Mouse (Mus musculus): Measurements from ENCODE around the gene Drd4. TPM values are rescaled to one million over a fixed set of nuclear protein-coding genes. Genes with fewer than 3 reads are reported as not detected.
A peak's percentile ranks its signal among the peaks of the same experiment; 100 is the strongest.

Gene Drd4
- polyA plus RNA-seq, 1 experiment from 2014 or later: 0.16 TPM

GRCm38 (mm10) chr7:141299175-141299574 is 7.4 kb downstream of the Drd4 start:
- DNase-seq (ENCODE audit: low spot score) (no peak), ATAC-seq (replicated peaks; ENCODE audit: low FRiP score) (no peak)
- Histone ChIP-seq H3K27ac (ENCODE audit: low read depth, low read length) (no peak overlapping the region), H3K4me2 (no peak overlapping the region), H3K9ac (ENCODE audit: low read depth, low read length) (no peak overlapping the region), H3K9me3 (ENCODE audit: control insufficient read depth, low read length) (no peaks in the 10 kb centered on the region), H3K36me3 (ENCODE audit: control insufficient read depth, insufficient read depth, low read length) (peaks cover 27% of the 10 kb centered on the region; the same call in 1 of the 2 replicates), H3K27me3 (replicated peaks; ENCODE audit: control insufficient read depth, insufficient read depth, low read length) (peaks cover 18% of the 10 kb centered on the region), H3K4me3 (ENCODE audit: low read depth, low read length) (no peak overlapping the region), H3K4me1 (replicated peaks; ENCODE audit: control insufficient read depth, insufficient read depth, low read length) (no peaks in the 10 kb centered on the region; the same call in none of the 2 replicates)
- 96% methylated on average over 8 of the region's 8 CpGs for WGBS

DNA sequence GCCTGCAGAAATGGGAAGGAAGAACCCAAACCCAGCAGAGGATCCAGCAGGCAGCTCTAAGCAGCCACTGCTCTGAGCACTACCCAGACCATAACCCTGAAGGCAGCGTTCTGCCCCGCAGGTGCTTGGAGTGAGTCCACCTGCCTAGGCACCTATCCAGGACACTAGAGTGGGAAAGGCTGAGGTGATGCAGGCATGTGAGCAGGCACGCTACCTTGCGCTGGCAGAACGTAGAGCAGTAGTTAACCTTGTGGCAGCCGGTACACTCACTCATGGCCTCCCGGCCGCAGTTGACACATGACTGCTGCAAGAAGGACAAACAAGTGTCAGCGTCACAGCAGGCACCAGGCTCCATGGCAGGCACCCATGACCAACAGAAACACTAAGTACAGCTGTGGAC is 9.6 kb downstream of the Drd4 start:
- no peak overlapping the region for H3K9ac ChIP-seq (ENCODE audit: low read depth, low read length)
- WGBS: 94% methylated on average over 9 of the region's 9 CpGs
- ATAC-seq (replicated peaks; ENCODE audit: low FRiP score): no peak
- H3K4me3 ChIP-seq (ENCODE audit: low read depth, low read length): no peak overlapping the region
- no peak for DNase-seq (ENCODE audit: low spot score)
- no peaks in the 10 kb centered on the region for H3K27me3 ChIP-seq (replicated peaks; ENCODE audit: control insufficient read depth, insufficient read depth, low read length)
- no peak overlapping the region for H3K4me2 ChIP-seq
- peaks cover 40% of the 10 kb centered on the region; the same call in 1 of the 2 replicates for H3K36me3 ChIP-seq (ENCODE audit: control insufficient read depth, insufficient read depth, low read length)
- no peak overlapping the region for H3K27ac ChIP-seq (ENCODE audit: low read depth, low read length)
- no peaks in the 10 kb centered on the region for H3K9me3 ChIP-seq (ENCODE audit: control insufficient read depth, low read length)
- no peaks in the 10 kb centered on the region; the same call in 1 of the 2 replicates for H3K4me1 ChIP-seq (replicated peaks; ENCODE audit: control insufficient read depth, insufficient read depth, low read length)

GRCm38 (mm10) chr7:141302702-141303268 is 11.0 kb downstream of the Drd4 start:
- Histone ChIP-seq H3K36me3 (ENCODE audit: control insufficient read depth, insufficient read depth, low read length) (peaks cover 51% of the 10 kb centered on the region), H3K9ac (ENCODE audit: low read depth, low read length) (no peak overlapping the region)
- 81% methylated on average over 1 of the region's 1 CpGs for WGBS

GRCm38 (mm10) chr7:141304537-141304936 is 12.7 kb downstream of the Drd4 start:
- DNase-seq (ENCODE audit: low spot score) (no peak), ATAC-seq (replicated peaks; ENCODE audit: low FRiP score) (no peak)
- WGBS: 89% methylated on average over 4 of the region's 4 CpGs
- Histone ChIP-seq H3K9me3 (ENCODE audit: control insufficient read depth, low read length) (no peaks in the 10 kb centered on the region), H3K4me1 (replicated peaks; ENCODE audit: control insufficient read depth, insufficient read depth, low read length) (no peaks in the 10 kb centered on the region), H3K4me3 (ENCODE audit: low read depth, low read length) (no peak overlapping the region), H3K36me3 (ENCODE audit: control insufficient read depth, insufficient read depth, low read length) (peaks cover 58% of the 10 kb centered on the region), H3K27me3 (replicated peaks; ENCODE audit: control insufficient read depth, insufficient read depth, low read length) (no peaks in the 10 kb centered on the region), H3K9ac (ENCODE audit: low read depth, low read length) (no peak overlapping the region), H3K4me2 (no peak overlapping the region), H3K27ac (ENCODE audit: low read depth, low read length) (no peak overlapping the region)

More at GRCm38 (mm10) chr7:141302702-141303268, 11.0 kb downstream of the Drd4 start:
- H3K4me2 ChIP-seq: no peak overlapping the region
- no peaks in the 10 kb centered on the region; the same call in 1 of the 2 replicates for H3K4me1 ChIP-seq (replicated peaks; ENCODE audit: control insufficient read depth, insufficient read depth, low read length)
- H3K9me3 ChIP-seq (ENCODE audit: control insufficient read depth, low read length): no peaks in the 10 kb centered on the region
- H3K4me3 ChIP-seq (ENCODE audit: low read depth, low read length): no peak overlapping the region
- H3K27ac ChIP-seq (ENCODE audit: low read depth, low read length): no peak overlapping the region
- DNase-seq (ENCODE audit: low spot score): no peak
- no peaks in the 10 kb centered on the region for H3K27me3 ChIP-seq (replicated peaks; ENCODE audit: control insufficient read depth, insufficient read depth, low read length)
- no peak for ATAC-seq (replicated peaks; ENCODE audit: low FRiP score)

- no peak overlapping the region for H3K9ac ChIP-seq (ENCODE audit: low read depth, low read length)
- H3K27me3 ChIP-seq (replicated peaks; ENCODE audit: control insufficient read depth, insufficient read depth, low read length): no peaks in the 10 kb centered on the region
- H3K4me3 ChIP-seq (ENCODE audit: low read depth, low read length): no peak overlapping the region
- ATAC-seq (replicated peaks; ENCODE audit: low FRiP score) (no peak), DNase-seq (ENCODE audit: low spot score) (no peak)
- H3K27ac ChIP-seq (ENCODE audit: low read depth, low read length): no peak overlapping the region
- no peaks in the 10 kb centered on the region for H3K4me1 ChIP-seq (replicated peaks; ENCODE audit: control insufficient read depth, insufficient read depth, low read length)
- 83% methylated on average over 2 of the region's 2 CpGs for WGBS
- peaks cover 42% of the 10 kb centered on the region for H3K36me3 ChIP-seq (ENCODE audit: control insufficient read depth, insufficient read depth, low read length)
- H3K4me2 ChIP-seq: no peak overlapping the region
- H3K9me3 ChIP-seq (ENCODE audit: control insufficient read depth, low read length): no peaks in the 10 kb centered on the region
These were observed 22.6 kb downstream of the Drd4 start for GRCm38 (mm10) chr7:141314416-141314815.

- no peaks in the 10 kb centered on the region for H3K4me1 ChIP-seq (replicated peaks; ENCODE audit: control insufficient read depth, insufficient read depth, low read length)
- H3K9ac ChIP-seq (ENCODE audit: low read depth, low read length): no peak overlapping the region
- H3K9me3 ChIP-seq (ENCODE audit: control insufficient read depth, low read length): no peaks in the 10 kb centered on the region
- 80% methylated on average over 8 of the region's 8 CpGs for WGBS
- H3K27me3 ChIP-seq (replicated peaks; ENCODE audit: control insufficient read depth, insufficient read depth, low read length): no peaks in the 10 kb centered on the region
- H3K4me2 ChIP-seq: no peak overlapping the region
- DNase-seq (ENCODE audit: low spot score) (no peak), ATAC-seq (replicated peaks; ENCODE audit: low FRiP score) (no peak)
- no peak overlapping the region for H3K27ac ChIP-seq (ENCODE audit: low read depth, low read length)
- H3K4me3 ChIP-seq (ENCODE audit: low read depth, low read length): no peak overlapping the region
- peaks cover 39% of the 10 kb centered on the region for H3K36me3 ChIP-seq (ENCODE audit: control insufficient read depth, insufficient read depth, low read length)
These were observed 23.3 kb downstream of the Drd4 start for GRCm38 (mm10) chr7:141315076-141315475.

DNA sequence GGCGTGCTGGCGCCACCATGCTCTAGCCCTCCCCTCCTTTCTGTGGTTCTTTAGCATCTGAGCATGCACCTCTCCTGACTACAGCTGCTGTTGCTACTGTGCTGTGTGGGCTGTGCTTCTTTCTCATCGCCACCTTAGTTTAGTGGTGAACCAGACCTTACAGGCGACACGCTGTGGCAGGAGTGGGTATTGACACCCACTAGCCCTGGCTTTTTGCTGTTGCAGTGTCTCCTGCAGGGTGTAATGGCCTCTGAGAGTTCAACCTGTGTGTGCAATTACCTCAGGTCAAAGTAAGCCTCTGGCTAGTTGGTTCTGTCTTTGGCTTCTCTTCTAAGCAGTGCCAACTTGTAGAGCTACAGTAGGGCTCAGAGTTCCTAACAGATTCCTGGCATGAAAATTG is 24.2 kb downstream of the Drd4 start:
- no peak overlapping the region for H3K4me3 ChIP-seq (ENCODE audit: low read depth, low read length)
- H3K36me3 ChIP-seq (ENCODE audit: control insufficient read depth, insufficient read depth, low read length): peaks cover 39% of the 10 kb centered on the region

DNA sequence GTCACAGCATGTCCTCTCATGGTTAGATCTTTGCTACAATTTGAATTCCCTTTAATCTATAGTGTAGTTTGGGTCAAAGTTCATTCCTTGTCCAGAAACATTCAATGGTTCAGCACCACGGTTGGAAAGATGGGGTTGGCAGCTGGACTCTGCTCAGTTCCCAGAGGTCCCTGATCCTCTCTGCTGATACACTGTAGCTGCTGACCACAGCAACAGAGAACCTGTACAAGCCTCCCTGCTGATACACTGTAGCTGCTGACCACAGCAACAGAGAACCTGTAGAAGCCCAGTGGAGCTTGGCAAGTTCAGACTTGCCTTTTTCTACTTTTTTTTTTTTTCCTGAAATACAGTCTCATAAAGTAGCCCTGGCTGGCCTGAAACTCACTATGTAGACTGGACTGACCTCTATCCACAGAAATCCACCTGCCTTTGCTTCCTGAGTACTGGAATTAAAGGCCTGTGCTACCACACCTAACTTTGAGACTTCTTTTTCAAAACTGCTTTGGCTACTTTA is 25.9 kb downstream of the Drd4 start:
- ATAC-seq (replicated peaks; ENCODE audit: low FRiP score): no peak
- WGBS: 77% methylated on average over 1 of the region's 1 CpGs
- Histone ChIP-seq H3K36me3 (ENCODE audit: control insufficient read depth, insufficient read depth, low read length) (peaks cover 49% of the 10 kb centered on the region), H3K27ac (ENCODE audit: low read depth, low read length) (no peak overlapping the region), H3K4me1 (replicated peaks; ENCODE audit: control insufficient read depth, insufficient read depth, low read length) (no peaks in the 10 kb centered on the region), H3K9me3 (ENCODE audit: control insufficient read depth, low read length) (no peaks in the 10 kb centered on the region), H3K4me3 (ENCODE audit: low read depth, low read length) (no peak overlapping the region), H3K9ac (ENCODE audit: low read depth, low read length) (no peak overlapping the region), H3K27me3 (replicated peaks; ENCODE audit: control insufficient read depth, insufficient read depth, low read length) (no peaks in the 10 kb centered on the region), H3K4me2 (no peak overlapping the region)
- no peak for DNase-seq (ENCODE audit: low spot score)

More for the DNA sequence above, 24.2 kb downstream of the Drd4 start:
- H3K9ac ChIP-seq (ENCODE audit: low read depth, low read length): no peak overlapping the region
- no peak overlapping the region for H3K27ac ChIP-seq (ENCODE audit: low read depth, low read length)
- H3K4me2 ChIP-seq: no peak overlapping the region
- WGBS: 68% methylated on average over 5 of the region's 5 CpGs
- no peaks in the 10 kb centered on the region for H3K4me1 ChIP-seq (replicated peaks; ENCODE audit: control insufficient read depth, insufficient read depth, low read length)
- no peaks in the 10 kb centered on the region for H3K9me3 ChIP-seq (ENCODE audit: control insufficient read depth, low read length)
- no peak for DNase-seq (ENCODE audit: low spot score)
- ATAC-seq (replicated peaks; ENCODE audit: low FRiP score): 0 out of 2 replicates have a peak, but pooled peaks have one; percentile 41
- no peaks in the 10 kb centered on the region for H3K27me3 ChIP-seq (replicated peaks; ENCODE audit: control insufficient read depth, insufficient read depth, low read length)

GRCm38 (mm10) chr7:141319446-141319845 is 27.6 kb downstream of the Drd4 start:
- Histone ChIP-seq H3K9me3 (ENCODE audit: control insufficient read depth, low read length) (no peaks in the 10 kb centered on the region), H3K9ac (ENCODE audit: low read depth, low read length) (no peak overlapping the region), H3K4me1 (replicated peaks; ENCODE audit: control insufficient read depth, insufficient read depth, low read length) (no peaks in the 10 kb centered on the region), H3K4me3 (ENCODE audit: low read depth, low read length) (no peak overlapping the region), H3K36me3 (ENCODE audit: control insufficient read depth, insufficient read depth, low read length) (peaks cover 52% of the 10 kb centered on the region), H3K27me3 (replicated peaks; ENCODE audit: control insufficient read depth, insufficient read depth, low read length) (no peaks in the 10 kb centered on the region), H3K27ac (ENCODE audit: low read depth, low read length) (no peak overlapping the region), H3K4me2 (no peak overlapping the region)
- ATAC-seq (replicated peaks; ENCODE audit: low FRiP score) (no peak), DNase-seq (ENCODE audit: low spot score) (no peak)
- 88% methylated on average over 2 of the region's 2 CpGs for WGBS
